Mouse (Mus musculus) heart, postnatal 10 days (tissue): ENCODE data around the gene Cdh12. TPM values are rescaled to one million over a fixed set of nuclear protein-coding genes. Genes with fewer than 3 reads are reported as not detected.
"Not testable (repeated sequence)": the region's sequence is repeated elsewhere in the genome, so short reads cannot be mapped to it uniquely, and the experiment has no call there.

Experiments used
- DNase-seq, 2 experiments: peaks; one replicate each; pipeline ENCODE4 v3.0.0; 2021
- intact Hi-C: fragments of 180-260 bp; cut with DNase I; formaldehyde crosslinking; loops from one replicate; pipeline ENCODE4 v1.15.1; 2025
- total RNA-seq, 2 experiments: library from RNA; stranded (reverse); gene quantifications; 2 replicates each; pipeline ENCODE4 v1.2.3; 2021

Gene Cdh12
- total RNA-seq = under 1 TPM in 1 of 2 experiments, not detected in 1; 0.05 TPM

DNA sequence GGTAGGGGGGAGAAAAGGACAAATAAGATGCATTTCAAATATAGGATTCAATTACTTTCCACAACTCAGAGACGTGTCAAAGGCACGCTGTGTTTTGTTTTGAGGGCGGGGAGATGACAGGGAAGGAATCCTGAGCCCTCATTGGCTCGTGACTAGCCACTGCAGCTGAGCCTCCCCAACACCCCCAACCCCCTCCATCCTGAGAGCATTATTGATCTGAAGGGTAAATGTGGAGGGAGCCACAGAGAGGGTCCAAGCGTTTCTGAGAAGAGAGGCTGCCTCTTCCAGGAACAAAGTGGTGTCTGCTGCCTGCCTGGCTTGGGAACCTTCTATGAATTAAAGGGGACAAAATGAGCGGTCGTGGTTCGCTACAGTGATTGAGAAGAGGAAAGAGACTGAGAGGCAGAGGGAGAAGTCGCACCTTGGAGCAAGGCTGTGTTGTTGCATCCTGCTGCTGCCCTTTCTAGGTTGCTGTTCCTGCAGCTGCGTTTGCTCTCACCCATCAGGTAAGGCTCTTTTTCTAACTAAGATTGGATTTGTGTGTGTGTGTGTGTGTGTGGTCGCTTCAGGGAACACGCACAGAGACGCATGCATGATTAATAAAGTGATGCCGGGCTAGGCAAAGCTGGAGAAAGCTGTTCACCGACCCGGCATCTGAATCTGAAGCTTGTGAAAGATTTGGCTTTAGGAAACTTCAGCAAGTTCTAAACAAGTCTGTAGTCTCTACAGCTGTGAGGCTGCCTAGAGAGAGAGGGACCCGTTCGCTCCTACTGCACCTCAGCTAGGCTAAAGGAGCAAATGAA is at the start of gene Cdh12:
Gene Cdh12 (plus strand): TSS at position 405 of the 803 bp plus-strand sequence.
- intact Hi-C loops = no loop called here
- no peak for DNase-seq

GRCm38 (mm10) chr15:20403596-20403995 is 45.5 kb upstream of the Cdh12 start:
- no peak for DNase-seq
- intact Hi-C loops = loop anchor here (10.0 kb wide), 1 partner anchor 1001 kb away; no protein-coding TSS in a partner anchor

GRCm38 (mm10) chr15:20413397-20413796 is 35.7 kb upstream of the Cdh12 start:
- intact Hi-C loops = no loop called here
- DNase-seq = no peak

- intact Hi-C loops = no loop called here
- DNase-seq = no peak
These were observed 12.7 kb upstream of the Cdh12 start for GRCm38 (mm10) chr15:20436356-20436755.

- intact Hi-C loops = no loop called here
- no peak for DNase-seq
These were observed 1.5 kb downstream of the Cdh12 start for GRCm38 (mm10) chr15:20450558-20450957.

DNA sequence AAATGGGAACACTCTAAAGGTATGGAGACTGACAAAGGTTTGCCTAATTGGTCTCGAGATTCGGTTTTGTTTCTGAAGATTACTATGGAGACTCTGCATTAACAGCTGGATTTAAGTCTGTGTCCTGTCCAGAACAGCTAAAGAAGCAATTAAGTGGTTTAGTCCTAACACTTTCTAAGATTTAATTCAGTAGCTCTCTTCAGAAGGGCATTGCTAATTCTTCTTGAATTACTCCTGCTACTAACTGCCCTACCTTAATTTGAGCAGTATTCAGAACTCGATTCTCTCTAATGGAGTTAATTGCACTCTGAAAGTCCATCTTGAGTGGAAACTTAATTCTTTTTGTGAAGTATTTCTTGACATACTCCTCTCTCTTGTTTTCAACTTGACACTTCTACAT is 9.4 kb downstream of the Cdh12 start:
- intact Hi-C loops = no loop called here

GRCm38 (mm10) chr15:20462500-20462899 is 13.4 kb downstream of the Cdh12 start:
- no peak for DNase-seq
- intact Hi-C loops = no loop called here

More for the DNA sequence above, 9.4 kb downstream of the Cdh12 start:
- DNase-seq = no peak

DNA sequence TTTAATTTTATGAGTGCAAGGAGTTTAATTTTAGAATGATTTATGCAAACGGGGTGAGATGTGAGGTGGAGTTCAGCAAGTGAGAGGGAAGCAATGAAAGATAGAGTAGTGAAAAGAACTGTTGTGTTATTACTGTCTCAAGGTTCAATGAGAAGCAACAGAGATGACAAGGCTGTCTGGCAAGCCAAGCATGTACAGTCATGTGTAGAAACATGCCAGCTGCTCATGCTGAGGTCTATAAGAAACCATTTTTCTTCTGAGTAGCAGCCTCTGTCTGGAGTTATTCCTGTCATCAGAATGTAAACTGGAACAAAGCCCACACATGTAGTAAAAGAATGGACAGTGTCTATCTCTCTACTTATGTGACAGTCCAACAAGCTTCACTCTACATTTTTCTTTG is 14.5 kb downstream of the Cdh12 start:
- DNase-seq = peak in 1 of 2 experiments; percentile 2

DNA sequence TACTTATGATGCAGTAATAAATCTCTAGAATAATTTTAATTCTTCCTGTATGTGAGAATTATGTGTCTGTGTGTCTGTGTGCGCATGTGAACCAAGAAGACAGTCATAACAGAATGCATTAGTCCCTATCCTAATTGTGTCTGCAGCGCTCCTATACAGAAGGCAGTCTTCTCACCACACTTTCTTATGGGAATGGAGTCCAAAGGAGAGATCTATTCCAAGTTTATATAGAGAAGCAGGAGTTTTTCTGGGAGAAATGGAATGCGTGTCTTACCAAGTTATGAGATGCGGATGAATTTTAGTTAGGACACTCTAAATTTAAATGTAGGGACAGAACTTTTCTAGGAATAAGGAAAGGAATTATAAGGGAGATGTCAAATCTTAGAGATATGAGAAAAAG is 101.9 kb downstream of the Cdh12 start:
- DNase-seq = no peak

More for the DNA sequence above, 14.5 kb downstream of the Cdh12 start:
- intact Hi-C loops = no loop called here

GRCm38 (mm10) chr15:20571012-20571411 is 121.9 kb downstream of the Cdh12 start:
- intact Hi-C loops = no loop called here
- DNase-seq = no peak

More for the DNA sequence above, 101.9 kb downstream of the Cdh12 start:
- intact Hi-C loops = no loop called here

DNA sequence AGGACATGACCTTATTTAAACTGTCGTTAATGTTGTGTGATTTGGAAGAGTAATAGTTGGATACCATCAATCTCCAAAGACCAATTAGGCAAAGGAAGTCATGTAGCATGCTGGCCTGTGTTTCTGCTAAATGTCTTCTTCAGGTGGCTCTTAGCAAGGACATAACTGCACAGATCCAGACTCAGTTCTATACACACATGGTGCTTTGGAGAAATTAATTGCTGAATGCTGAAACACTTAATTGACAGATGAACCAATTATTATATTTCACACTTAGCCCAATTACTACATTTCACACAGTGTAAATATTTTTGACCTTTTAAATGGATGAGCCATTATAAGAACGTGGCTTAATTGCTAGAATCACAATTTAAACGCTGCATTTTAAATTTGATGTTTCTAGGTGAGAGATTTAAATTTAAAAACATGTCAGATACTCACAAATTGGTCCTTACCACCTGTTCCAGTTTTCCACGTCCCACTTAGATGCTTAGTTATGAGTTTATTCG is 133.6 kb downstream of the Cdh12 start:
- no peak for DNase-seq
- intact Hi-C loops = no loop called here

- DNase-seq = no peak
- intact Hi-C loops = no loop called here
These were observed 142.5 kb downstream of the Cdh12 start for GRCm38 (mm10) chr15:20591599-20591998.

- intact Hi-C loops = not testable (repeated sequence)
- DNase-seq = peak; percentile 37 to 40
These were observed 156.7 kb downstream of the Cdh12 start for GRCm38 (mm10) chr15:20605751-20606150.

DNA sequence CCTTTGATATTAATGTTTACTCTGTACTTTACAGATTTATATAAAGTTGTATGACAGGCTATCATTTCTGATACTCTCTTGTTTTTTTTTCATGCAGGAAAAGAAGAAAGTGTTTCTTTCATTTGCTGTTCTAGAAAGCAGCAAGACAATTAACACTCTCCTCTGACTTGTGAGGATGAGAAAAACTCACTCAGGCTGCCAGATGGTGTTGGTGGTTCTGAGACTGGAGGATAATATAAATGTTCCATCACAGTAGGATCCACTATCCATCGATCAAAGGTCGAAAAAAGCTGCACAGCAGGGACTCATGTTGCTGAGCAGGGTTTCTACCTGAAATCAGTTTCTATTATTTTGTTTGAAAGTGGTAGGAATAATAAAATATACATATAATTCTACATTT is 185.5 kb downstream of the Cdh12 start:
- no peak for DNase-seq
- intact Hi-C loops = no loop called here

DNA sequence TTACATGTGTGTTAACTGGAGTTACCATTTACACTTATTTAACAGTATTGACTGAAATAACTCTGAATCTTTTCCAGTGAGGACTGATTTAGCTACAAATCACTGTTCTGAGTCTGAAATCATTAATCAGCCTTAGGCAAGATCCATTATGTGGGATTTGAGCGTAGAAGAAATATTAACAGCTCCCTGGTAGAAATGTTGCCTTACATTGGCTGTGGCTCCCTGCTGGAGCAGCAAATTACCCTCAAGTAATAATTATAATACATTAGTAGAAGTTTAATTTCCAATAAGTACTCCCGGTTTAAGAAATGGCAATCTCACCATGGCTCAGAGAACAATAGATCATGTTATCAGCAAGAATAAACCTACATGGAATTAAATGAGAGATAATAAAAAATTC is 190.1 kb downstream of the Cdh12 start:
- intact Hi-C loops = no loop called here
- no peak for DNase-seq

DNA sequence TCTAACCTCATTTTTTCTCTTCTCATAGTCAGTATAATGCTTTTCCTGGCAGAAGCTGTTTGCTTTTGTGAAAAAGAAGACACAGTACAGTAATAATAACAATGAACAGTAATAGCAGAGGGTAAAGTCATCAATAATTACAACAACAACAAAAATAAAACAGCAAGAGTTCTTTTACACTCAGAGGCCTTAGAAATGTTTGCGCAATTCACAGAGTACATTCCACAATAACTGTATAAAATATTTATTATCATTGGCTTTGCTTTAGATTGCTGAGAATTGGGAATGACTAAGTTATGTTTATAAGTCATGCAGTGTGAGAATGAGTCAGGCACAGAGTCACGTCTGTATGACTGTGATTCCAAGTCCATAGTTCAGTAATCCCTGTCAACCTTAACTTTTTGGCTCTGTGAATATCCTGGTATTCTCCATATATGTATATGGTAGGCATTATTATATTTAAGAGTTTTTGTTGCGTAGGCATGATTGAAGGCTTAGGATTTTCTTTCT is 193.9 kb downstream of the Cdh12 start:
- intact Hi-C loops = no loop called here
- no peak for DNase-seq

- DNase-seq = no peak
These were observed 211.2 kb downstream of the Cdh12 start for GRCm38 (mm10) chr15:20660221-20660620.

DNA sequence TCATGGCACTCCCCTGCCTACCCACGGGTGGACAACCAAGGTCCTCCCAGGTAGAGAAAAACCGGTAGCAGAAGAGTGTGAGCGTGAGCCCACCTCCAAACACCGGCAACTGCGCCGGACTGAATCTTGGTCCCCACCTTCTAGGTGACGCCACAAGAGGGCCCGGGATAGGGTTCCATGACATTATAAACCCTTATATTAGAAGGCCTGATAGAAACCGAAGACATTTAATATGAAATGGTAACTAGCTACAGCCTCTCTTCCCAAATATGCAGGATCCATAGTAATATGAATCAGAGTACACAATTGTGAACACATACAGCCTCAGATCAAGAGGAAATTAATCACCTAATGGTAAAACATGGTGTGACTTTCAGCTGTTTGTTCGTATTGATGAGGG is 217.6 kb downstream of the Cdh12 start, which contains the start of gene Acot10:
Gene Acot10 (minus strand): TSS at position 101 of the 400 bp plus-strand sequence.
- no peak for DNase-seq
- intact Hi-C loops = no loop called here

More at GRCm38 (mm10) chr15:20660221-20660620, 211.2 kb downstream of the Cdh12 start:
- intact Hi-C loops = no loop called here

- DNase-seq = no peak
- intact Hi-C loops = no loop called here
These were observed 218.3 kb downstream of the Cdh12 start for GRCm38 (mm10) chr15:20667350-20667749.

GRCm38 (mm10) chr15:20667989-20668388 is 218.9 kb downstream of the Cdh12 start:
- no peak for DNase-seq
- intact Hi-C loops = no loop called here

DNA sequence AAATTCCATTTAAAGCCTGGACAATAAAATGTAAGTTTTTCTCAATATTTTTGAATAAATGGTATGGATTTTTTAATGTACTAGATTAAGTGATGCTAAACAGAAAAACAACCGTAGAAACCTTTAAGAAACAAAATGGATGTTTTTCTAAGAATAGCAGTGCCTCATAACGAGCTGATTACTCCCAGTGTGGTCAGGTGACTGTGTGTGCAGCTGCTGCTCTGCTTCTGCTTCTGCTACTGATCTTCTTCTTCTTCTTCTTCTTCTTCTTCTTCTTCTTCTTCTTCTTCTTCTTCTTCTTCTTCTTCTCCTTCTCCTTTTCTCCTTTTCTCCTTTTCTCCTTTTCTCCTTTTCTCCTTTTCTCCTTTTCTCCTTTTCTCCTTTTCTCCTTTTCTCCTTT is 220.4 kb downstream of the Cdh12 start:
- DNase-seq, intact Hi-C loops: not testable (repeated sequence)

- DNase-seq = no peak
- intact Hi-C loops = no loop called here
These were observed 233.7 kb downstream of the Cdh12 start for GRCm38 (mm10) chr15:20682719-20683118.
